Mouse (Mus musculus) erythroblast, embryonic 14.5 days (primary cell): ENCODE results near the gene Gstm5. TPM values are rescaled to one million over a fixed set of nuclear protein-coding genes. Genes with fewer than 3 reads are reported as not detected.

Experiments used
- H3K27me3 ChIP-seq: 2 replicates; pipeline ENCODE4 v1.6.1; 2012; ENCODE audit warnings: inconsistent platforms; ENCODE audit not compliant: control insufficient read depth
- H3K36me3 ChIP-seq: 2 replicates; pipeline ENCODE4 v1.6.1; 2012; ENCODE audit warnings: mild to moderate bottlenecking, inconsistent platforms; ENCODE audit not compliant: control insufficient read depth
- H3K4me1 ChIP-seq: 2 replicates; pipeline ENCODE4 v1.6.1; 2012; ENCODE audit warnings: inconsistent platforms; ENCODE audit not compliant: control insufficient read depth
- H3K4me3 ChIP-seq: replicated peaks from 2 replicates; pipeline ENCODE3; 2012; ENCODE audit warnings: moderate library complexity, mild to moderate bottlenecking, inconsistent platforms
- H3K9me3 ChIP-seq: 2 replicates; pipeline ENCODE4 v1.6.1; 2012; ENCODE audit warnings: low read length, inconsistent platforms, mixed read lengths; ENCODE audit not compliant: control insufficient read depth
- GATA1 ChIP-seq: IDR thresholded peaks from 2 replicates; pipeline ENCODE4 v1.6.1; 2012; ENCODE audit warnings: low read length, inconsistent platforms, mixed read lengths
- TAL1 ChIP-seq: IDR thresholded peaks from 3 replicates; pipeline ENCODE4 v1.6.1; 2012; ENCODE audit warnings: low read length, inconsistent platforms, mixed read lengths
- polyA plus RNA-seq: library from polyadenylated mRNA; stranded (reverse); fragments of >175 nt; gene quantifications from 2 replicates; pipeline ENCODE4 v1.2.3, GENCODE M21; 2012

Gene Gstm5
- polyA plus RNA-seq, 1 experiment: 5.3 TPM

DNA sequence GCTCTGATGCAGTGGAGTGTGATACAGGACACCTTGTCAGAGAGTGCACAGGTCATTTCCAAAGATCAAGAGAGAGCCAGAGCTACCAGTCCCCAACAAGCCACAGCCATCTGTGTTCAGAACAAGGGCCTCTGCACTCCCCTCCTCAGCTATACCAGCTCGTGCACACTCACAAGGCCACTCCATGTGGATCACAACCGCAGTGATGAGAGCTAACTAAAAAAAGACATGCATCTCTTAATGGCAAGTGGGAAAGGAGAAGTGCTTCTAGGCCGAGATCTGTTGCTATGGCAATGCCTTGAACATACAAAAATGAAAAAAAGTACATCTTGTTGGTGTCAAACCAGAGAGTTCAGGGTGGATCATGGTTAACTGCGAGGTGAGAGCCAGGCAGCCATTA is 44.2 kb downstream of the Gstm5 start:
- TF ChIP-seq TAL1 (no peak), GATA1 (no peak)
- H3K9me3 ChIP-seq: no peaks in the 10 kb centered on the region
- H3K36me3 ChIP-seq: no peaks in the 10 kb centered on the region
- no peak overlapping the region for H3K4me3 ChIP-seq
- peaks cover 2% of the 10 kb centered on the region for H3K4me1 ChIP-seq
- no peaks in the 10 kb centered on the region for H3K27me3 ChIP-seq

DNA sequence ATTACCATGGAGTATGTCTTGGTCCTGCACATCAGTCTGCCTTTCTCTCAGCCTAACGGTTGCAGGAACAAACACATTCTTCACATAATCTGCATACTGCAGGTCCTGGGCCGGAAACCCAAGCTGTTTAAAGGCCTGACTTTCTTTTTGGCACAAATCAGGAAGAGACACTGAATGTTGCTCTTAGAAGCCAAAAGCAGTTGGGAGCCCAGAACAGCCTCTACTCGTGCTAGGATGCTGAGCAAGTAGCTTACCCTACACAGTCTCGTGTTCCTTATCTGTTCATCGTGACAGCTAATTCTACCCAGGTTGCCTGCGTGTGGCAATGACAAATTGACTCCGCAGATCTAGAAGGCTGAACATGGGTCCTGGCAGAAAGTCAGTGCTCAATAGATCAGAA is 44.9 kb downstream of the Gstm5 start:
- Histone ChIP-seq H3K4me1 (peaks cover 2% of the 10 kb centered on the region), H3K27me3 (no peaks in the 10 kb centered on the region), H3K36me3 (no peaks in the 10 kb centered on the region), H3K9me3 (no peaks in the 10 kb centered on the region), H3K4me3 (no peak overlapping the region)
- no peak for TF ChIP-seq GATA1
- TF ChIP-seq TAL1: no peak

DNA sequence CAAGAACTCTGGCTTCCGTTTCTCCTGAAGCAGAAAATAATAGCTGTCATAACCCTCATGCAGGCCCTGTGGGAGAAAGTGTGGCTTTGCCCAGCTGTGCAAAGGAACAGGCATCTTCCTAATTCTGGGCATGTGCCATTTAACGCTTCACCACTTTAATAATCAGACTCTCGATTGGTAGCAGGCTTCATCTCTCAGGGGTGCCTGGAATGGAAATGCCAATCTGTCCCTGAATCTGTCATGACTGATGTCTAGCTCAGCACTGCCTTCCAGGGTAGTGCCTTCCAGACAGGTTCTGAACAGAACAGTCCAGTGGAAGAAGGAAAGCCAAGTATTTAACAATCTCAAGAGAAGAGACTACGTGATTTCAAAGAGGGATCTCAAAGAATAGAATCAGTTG is 45.6 kb downstream of the Gstm5 start:
- Histone ChIP-seq H3K9me3 (no peaks in the 10 kb centered on the region), H3K27me3 (no peaks in the 10 kb centered on the region), H3K36me3 (no peaks in the 10 kb centered on the region), H3K4me1 (peaks cover 2% of the 10 kb centered on the region), H3K4me3 (no peak overlapping the region)
- TF ChIP-seq TAL1: no peak
- no peak for TF ChIP-seq GATA1

DNA sequence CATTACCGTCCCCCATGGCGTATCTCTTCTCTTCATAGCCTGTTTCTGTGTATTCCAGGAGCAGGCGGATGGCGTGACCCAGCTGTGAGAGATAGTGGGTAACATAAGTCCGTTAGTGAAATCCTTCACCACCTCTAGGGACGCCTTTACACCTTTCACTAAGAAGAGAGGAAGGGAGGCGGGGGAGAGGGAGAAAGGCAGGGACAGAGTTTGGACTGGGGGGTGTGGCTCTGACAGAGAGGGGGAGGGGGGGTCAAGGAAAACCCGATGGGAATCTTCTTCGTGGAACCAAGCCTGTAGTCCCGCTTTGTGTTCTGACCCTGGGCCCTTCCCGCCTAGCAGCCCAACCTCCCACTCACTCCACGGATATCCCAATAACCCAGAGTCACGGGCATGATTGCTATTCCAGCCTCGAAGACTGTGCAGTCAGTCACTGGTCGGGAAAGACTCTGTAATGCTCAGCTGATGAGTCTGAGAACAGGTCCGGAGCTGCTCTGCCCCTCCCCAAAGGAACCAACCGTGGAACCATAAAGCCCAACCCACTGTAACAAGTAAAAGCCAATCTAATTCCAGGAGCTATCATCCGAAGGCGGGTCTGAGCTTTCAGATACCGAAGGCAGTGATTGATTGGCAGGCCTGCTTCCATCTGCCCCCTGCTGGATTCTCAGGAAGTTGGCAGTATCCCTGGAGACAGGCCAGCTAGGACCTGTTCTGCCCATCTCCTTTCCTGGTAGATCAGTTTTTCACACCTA is 47.8 kb downstream of the Gstm5 start, which contains the start of gene Gstm6:
Gene Gstm6, minus strand, starts transcription at position 511 of the 752 bp plus-strand sequence.
- Histone ChIP-seq H3K27me3 (no peaks in the 10 kb centered on the region), H3K4me1 (peaks cover 2% of the 10 kb centered on the region), H3K9me3 (no peaks in the 10 kb centered on the region), H3K4me3 (no peak within 1 kb of the TSS), H3K36me3 (no peaks in the 10 kb centered on the region)
- no peak for TF ChIP-seq TAL1
- no peak for TF ChIP-seq GATA1

DNA sequence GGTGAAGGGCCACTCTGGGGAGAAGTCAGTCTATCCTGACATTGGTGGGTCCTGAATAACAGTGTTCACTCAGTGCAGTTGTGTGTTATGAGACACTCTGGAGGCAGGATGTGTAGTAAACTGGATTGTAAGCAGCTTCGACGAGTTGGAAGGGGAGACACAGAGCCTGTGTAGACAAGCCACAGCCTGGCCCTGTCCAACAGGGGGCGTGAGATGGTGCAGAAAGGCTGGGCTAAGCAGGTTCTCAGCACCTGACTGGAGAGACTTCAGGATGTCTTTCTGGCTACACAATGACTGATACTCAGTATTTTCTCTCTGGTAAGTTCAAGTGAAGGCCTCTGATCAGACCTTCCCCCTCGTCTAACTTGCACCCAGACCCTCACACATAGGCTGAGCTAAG is 50.1 kb downstream of the Gstm5 start:
- Histone ChIP-seq H3K27me3 (no peaks in the 10 kb centered on the region), H3K4me3 (no peak overlapping the region), H3K9me3 (no peaks in the 10 kb centered on the region), H3K36me3 (no peaks in the 10 kb centered on the region), H3K4me1 (no peaks in the 10 kb centered on the region)
- no peak for TF ChIP-seq TAL1
- TF ChIP-seq GATA1: no peak

Other genes starting within 250 kb of the Gstm5 start
- gene Ahcyl1, start 199.3 kb upstream of the Gstm5 start, polyA plus RNA-seq: 0.44 TPM in 2 replicates
- gene Csf1, start 135.4 kb upstream of the Gstm5 start, polyA plus RNA-seq: 0.02 and 0.13 TPM in 2 replicates
- gene Eps8l3, start 18.6 kb upstream of the Gstm5 start, polyA plus RNA-seq: not detected in 2 replicates
- gene Gstm7, start 36.0 kb downstream of the Gstm5 start, polyA plus RNA-seq: not detected in 2 replicates
- not detected in 2 replicates for gene Gstm6, start 47.9 kb downstream of the Gstm5 start, polyA plus RNA-seq
- gene Gstm3, start 73.5 kb downstream of the Gstm5 start, polyA plus RNA-seq: 0.03 TPM in 1 of 2 replicates, not detected in the other
- not detected in 2 replicates for gene Gstm2, start 90.6 kb downstream of the Gstm5 start, polyA plus RNA-seq
- gene Gstm1, start 122.2 kb downstream of the Gstm5 start, polyA plus RNA-seq: 3.7 and 4.9 TPM in 2 replicates
- gene Gstm4, start 149.1 kb downstream of the Gstm5 start, polyA plus RNA-seq: 0.02 and 0.07 TPM in 2 replicates
- 10.5 and 12.6 TPM in 2 replicates for gene Ampd2, start 190.8 kb downstream of the Gstm5 start, polyA plus RNA-seq
- gene Gnat2, start 197.0 kb downstream of the Gstm5 start, polyA plus RNA-seq: 0.03 TPM in 1 of 2 replicates, not detected in the other